Mouse (Mus musculus) heart, postnatal 0 days (tissue): Measurements from ENCODE around the gene Stard3.

Experiments used
- CTCF ChIP-seq: IDR thresholded peaks from 2 replicates; pipeline ENCODE4 v1.5.1; 2016; ENCODE audit warnings: antibody characterized with exemption, control low read depth, low read depth
- EP300 ChIP-seq: IDR thresholded peaks from 2 replicates; pipeline ENCODE4 v1.6.1; 2016; ENCODE audit warnings: antibody characterized with exemption, low read depth

DNA sequence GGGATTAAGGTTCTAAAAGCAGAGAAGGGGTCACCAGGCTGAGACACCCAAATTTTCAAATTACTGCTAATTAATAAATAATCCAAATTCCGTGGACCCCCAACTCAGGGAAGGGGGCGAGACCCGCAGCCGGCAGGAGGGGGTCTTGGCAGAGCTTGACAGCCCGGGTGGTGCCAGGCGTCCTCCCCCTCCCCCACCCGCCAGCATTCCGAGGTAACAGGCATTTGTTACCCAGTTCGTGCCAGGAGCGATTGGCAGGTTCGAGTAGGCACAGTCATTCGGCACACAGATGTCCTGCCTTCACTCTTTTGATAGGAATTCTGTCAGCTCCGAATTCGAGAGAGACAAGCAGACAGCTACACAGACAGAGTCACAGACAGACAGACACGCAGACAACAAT is 39.0 kb upstream of the Stard3 start:
- TF ChIP-seq CTCF = no peak
- TF ChIP-seq EP300 = no peak
